Mouse (Mus musculus) cerebellum, adult 9-11 months (tissue): Measurements from ENCODE around the gene Cdhr3.

Source experiments
- DNase-seq: peaks from one replicate; pipeline ENCODE4 v3.0.0; 2022

The Cdhr3 gene

GRCm38 (mm10) chr12:33034343-33035088 is 58.2 kb downstream of the Cdhr3 start:
- DNase-seq: no peak

DNA sequence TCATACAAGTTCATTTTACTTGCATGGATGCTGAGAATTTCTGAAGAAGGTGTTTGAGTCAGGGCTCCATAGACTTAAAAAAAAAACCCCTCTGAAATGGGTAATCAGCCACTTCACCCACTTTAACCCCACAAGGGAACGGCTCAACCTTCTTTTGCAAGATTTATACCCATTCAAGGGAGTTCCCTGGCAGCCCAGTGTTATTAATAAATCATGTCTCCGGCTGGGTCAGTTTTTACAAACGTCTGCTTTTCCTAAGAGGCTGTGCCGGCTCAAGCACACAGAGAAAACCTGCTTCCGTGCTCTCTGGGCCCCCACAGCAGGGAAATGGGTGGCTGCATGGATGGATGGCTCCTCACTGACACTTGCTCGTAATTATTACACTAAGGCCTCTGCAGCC is 59.5 kb downstream of the Cdhr3 start:
- no peak for DNase-seq

- DNase-seq: no peak
Observed at GRCm38 (mm10) chr12:33030589-33030988, 62.1 kb downstream of the Cdhr3 start.

- no peak for DNase-seq
Observed at GRCm38 (mm10) chr12:33030066-33030465, 62.6 kb downstream of the Cdhr3 start.

DNA sequence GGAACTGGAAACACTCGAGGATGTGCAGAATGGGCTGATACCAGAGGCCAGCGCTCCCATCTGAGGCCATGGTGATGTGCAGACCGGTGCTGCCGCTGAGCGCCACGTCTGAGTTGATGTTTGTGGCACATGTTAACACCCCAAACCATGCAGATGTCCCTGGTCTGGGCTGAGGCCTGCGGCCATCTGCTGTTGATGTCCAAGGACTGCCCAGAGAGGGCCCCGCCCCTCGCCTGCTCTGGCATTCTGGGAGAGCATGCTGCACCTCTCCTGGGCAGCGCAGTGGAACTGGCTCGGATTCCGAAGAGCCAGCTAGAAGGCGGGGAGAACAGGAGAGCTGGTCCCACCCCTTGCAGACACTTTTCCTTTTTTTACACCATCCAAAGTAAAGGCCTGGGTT is 64.0 kb downstream of the Cdhr3 start:
- no peak for DNase-seq

DNA sequence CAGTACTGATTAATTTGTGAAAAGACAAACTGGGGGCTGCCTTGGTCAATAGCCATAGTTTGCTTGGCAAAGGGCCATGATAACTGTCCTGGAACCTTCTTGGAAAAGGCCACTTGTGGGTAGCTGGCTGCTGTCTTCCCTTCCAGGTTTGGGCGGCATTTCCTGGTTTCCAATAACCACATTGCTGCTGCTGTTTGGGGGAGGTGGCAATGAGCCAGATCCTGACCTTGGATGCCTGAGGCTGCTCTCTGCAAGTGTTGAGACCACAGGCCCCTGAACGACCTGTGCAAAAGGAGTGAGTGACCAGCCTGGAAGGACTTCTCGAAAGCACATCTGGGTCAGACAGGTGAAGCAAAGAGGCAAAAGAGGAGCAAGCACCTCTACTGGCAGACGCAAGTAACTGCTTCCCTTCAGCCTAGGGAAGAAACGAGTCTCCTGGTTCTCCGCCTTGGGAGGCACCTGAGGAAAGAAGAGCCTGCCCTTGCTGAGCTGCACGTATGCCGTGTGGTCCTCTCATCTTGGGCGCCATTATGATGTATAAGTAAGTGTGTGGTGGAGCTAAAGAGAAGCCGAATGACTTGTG is 64.5 kb downstream of the Cdhr3 start:
- DNase-seq: no peak

DNA sequence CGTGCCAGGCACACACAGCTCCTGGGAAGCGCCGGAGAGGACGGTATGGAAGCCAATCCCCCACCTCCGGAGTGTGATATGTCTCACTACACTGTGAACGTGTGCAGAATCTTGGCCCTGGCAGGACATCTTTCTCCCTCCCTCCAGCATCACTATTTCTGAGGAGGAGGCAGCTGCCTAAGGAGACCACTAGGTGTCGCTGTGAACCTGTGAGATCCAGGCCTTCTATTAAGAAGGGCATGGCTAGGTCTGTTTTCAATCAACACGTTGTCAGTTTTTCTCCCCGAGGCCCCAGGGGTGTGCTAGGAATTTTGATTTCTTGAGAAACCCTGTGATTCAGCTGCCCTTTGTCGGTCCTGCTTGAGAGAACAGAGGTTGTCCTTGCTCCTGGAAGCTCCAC is 65.6 kb downstream of the Cdhr3 start:
- peak; percentile 76 for DNase-seq

DNA sequence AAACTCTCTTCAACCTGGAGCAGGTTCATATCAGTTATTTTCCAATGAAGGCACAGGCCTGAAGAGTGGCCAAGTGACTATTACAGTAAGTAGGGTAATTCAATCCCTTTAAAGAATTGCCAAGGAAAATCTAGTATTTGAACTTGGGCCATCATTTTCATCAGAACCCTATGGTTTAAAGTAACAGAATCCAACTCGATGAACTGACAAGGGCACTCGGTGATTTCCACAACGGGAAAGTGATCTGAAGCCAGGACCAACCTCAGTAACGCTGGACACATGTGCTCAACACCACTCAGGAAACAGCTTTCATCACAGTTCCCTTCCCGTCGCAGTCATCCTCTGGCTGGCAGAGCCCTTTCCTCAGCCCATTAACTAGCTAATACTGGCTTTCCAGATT is 68.2 kb downstream of the Cdhr3 start:
- DNase-seq: no peak

DNA sequence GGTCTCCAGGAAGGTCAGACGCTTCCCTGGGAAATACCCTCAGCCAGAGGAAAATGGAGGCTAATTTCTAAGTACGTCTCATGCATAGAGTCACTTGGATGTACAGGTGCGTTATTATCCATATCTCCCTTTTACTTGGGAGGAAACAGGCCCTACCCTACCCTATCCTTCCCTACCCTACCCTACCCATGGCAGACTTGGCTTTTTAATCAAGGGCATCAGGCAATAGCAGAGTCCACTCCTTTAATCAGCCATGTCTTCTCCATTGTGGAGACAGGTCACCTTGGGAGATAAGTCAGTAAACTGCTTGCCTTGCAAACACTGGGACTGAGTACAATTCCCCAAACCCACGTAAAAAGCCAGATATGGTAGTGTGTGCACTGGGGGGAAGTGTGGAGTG is 70.9 kb downstream of the Cdhr3 start:
- DNase-seq: no peak

- DNase-seq: no peak
Observed at GRCm38 (mm10) chr12:33021140-33021539, 71.5 kb downstream of the Cdhr3 start.

GRCm38 (mm10) chr12:33020011-33020410 is 72.7 kb downstream of the Cdhr3 start:
- DNase-seq: no peak

DNA sequence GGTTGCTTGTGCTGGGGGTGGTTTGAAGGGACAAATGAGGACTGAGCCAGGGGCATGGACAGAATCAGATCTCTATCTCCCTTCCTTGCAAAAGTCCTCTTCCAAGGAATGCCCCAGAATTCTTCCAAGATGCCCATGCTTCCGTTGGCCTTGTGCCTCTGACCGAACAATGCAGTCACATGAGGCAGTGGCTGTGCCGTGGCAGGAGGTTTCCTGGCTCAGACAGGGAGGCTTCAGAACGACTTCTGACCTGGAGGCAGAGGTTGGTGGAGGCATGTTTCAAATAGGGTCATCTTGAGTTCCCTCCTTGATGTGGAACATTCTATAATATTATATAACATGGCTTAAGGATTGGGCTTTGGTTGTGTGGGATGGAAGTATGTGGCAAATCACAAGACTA is 74.1 kb downstream of the Cdhr3 start:
- no peak for DNase-seq

DNA sequence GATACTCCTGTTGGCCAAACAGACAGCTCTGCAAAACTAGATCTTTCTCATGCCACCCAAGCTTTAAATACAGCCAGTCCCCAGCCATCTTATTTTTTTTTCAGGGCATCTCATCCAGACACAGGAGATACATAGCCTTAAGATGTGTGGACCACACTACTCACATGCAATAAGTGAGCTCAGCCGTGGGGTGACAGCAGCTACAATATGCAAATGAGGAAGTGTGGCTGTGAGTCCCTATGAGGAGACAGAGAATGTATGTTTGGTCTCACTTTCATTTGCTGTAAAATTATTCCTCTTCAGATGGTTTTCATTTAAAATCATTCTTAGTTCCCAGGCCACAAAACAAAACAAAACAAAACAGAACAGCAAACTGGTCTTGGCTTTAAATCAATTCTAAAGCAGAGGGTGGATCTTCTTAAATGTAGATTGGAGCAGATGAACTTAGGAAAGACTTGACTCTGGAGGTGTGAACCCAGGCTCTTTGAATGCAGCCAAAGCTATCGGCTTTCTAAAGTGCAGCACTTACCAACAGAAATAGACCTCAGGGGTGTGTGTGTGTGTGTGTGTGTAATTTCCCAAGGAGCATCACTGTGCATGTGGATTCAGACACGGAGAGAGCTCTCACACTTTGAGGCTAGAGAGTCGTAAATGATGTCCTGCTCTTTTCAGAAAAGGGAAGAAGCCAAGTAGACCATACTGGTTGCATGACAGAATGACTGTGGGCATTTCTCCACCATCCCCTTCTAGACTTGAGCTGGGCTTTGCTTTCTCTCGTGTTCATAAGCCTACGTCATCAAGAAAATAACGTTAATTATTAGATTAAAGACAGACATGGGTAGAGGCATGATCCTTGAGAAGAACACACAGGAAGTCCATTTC is 75.6 kb downstream of the Cdhr3 start:
- DNase-seq: no peak

DNA sequence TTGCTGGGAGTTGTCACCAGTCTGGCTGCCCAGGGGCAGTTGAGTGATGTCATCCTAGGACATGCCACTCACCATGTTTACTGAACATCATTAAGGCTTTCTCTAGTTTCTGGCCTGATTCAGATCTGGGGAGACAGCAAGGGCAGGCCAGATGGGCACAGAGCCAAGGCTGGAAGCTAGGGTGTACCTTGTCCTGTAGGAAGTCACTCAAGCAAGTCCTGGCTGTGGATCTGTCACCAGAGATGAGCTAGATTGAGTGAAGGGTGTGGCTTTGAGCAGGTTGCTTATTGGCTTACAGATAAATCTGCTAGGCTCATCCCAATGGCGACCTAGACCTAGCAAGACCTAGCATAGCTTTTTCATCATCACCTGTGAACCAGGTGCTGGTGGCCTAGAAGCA is 77.6 kb downstream of the Cdhr3 start:
- DNase-seq: no peak

- no peak for DNase-seq
Observed at GRCm38 (mm10) chr12:33014050-33014796, 78.5 kb downstream of the Cdhr3 start.

DNA sequence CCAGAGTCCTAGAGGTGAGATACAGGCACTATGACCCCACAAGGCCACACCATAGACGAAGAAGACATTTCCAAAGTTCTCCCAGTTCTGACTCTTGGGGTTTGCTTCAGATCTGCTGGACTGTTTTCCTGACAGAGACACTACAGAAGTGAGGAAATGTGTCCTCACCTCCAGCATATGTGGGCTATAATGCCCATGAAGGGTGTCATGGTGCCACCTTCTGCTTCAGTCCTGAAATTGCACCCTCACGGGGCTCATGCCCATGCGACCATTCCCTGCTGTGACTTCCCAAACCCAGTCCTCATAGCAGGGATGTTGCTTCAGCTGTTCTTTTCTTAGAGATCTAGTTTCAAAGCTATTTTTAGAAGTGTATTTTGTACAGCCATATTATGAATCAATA is 82.6 kb downstream of the Cdhr3 start:
- no peak for DNase-seq

GRCm38 (mm10) chr12:33009206-33009966 is 83.3 kb downstream of the Cdhr3 start:
- no peak for DNase-seq

GRCm38 (mm10) chr12:33008305-33009110 is 84.2 kb downstream of the Cdhr3 start:
- DNase-seq: peak; percentile 31

- DNase-seq: no peak
Observed at GRCm38 (mm10) chr12:33007176-33007575, 85.5 kb downstream of the Cdhr3 start.

- no peak for DNase-seq
Observed at GRCm38 (mm10) chr12:33005858-33006257, 86.8 kb downstream of the Cdhr3 start.

- no peak for DNase-seq
Observed at GRCm38 (mm10) chr12:33003339-33003965, 89.2 kb downstream of the Cdhr3 start.
